Mouse (Mus musculus) kidney, adult 11 months (tissue): ENCODE results near the gene 2310030G06Rik.

ENCODE experiments used
- DNase-seq: peaks from one replicate; pipeline ENCODE4 v3.0.0; 2022

2310030G06Rik gene

GRCm38 (mm10) chr9:50740867-50741784 lies 5.2 kb downstream of the 2310030G06Rik start:
- DNase-seq = no peak

DNA sequence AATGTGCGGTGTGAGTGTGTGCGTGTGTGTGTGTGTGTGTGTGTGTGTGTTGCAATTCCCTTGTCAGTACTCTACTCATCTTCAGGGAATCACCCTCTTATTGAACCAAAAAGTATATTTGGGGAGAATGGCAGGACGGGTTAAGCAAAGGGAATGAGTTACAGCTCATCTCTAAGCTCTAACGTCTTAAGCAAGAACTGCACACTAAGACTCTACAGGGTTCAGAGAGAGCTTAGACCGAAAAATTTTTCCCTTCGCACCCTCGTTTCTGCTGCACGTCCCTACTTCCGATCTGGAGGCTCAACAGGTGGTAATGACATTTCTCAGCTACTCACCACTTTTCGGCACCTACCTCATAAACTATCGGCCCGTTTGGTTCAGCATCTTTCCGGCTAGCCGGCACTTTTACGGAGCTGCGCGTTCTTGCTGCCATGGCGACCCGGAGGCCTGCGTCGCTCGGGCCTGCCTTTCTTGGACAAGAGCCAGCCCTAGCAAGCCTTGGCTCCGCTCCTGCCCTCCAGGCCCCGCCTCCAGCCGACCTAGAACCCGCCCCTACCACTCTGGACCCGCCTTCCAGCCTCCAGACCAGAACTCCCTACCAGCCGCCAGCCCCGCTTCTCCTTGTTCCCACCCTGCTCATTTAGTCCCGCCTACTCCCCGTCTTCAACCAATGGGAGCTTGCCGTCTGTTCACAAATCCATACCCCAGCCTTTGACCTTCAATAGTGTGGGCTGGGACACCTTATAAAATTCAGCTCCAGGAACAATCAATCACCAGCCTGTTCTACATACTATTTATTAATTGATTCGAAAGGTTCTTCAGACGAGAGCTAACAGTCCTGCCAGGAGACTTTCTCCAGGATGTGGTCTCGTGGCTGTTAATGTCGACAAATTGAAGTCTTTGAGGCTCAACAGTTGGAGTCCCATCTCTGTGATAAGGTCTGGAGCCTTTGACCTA lies 7.1 kb downstream of the 2310030G06Rik start, which contains the start of gene Dixdc1:
Gene Dixdc1, minus strand, starts transcription at position 604 of the 957 bp plus-strand sequence.
- DNase-seq = peak; percentile 95

- no peak for DNase-seq
Measured at GRCm38 (mm10) chr9:50734989-50735388, 11.3 kb downstream of the 2310030G06Rik start.

DNA sequence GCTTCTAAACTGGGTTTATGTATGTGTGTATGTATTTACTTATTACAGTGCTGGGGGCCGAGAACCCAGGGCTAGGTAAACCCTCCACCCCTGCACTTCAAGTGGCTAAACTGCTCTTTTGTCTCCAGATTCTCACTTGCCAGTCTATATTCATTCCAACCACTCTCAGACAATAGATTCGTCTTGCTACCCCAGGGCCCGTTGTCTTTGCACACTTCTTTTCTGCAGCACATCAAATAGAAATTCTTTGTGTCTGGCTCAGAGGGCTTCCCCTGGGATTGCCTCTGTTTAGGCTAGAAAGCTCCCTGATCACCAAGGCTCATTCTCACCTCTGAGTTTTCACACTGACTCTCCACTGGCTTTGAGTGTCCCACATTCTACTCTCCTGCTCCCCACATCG lies 13.8 kb downstream of the 2310030G06Rik start:
- no peak for DNase-seq

DNA sequence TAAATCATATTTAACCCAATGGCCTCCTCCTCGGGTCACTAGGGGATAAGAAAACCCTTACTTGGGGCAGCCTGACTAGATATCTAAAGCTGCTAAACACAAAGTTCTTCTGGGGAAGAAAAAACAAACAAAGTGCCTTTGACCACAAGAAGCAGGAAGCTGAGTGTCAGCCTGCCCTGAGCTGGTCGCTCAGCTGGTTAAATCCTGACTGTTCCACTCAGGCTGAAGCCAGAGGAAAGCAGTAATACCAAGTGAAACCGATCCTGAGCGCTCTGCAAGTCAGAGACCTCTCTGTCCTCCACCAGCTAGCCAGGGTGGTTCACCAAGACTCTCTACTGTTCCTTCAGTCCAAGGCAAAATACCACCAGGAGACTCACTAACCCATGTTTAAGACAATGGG lies 16.7 kb downstream of the 2310030G06Rik start:
- peak; percentile 38 for DNase-seq

- peak; percentile 59 for DNase-seq
Measured at GRCm38 (mm10) chr9:50727925-50728651, 18.2 kb downstream of the 2310030G06Rik start.

GRCm38 (mm10) chr9:50727171-50727924 lies 19.0 kb downstream of the 2310030G06Rik start:
- no peak for DNase-seq

- peak; percentile 27 for DNase-seq
Measured at GRCm38 (mm10) chr9:50725921-50726590, 20.3 kb downstream of the 2310030G06Rik start.

- no peak for DNase-seq
Measured at GRCm38 (mm10) chr9:50724661-50725330, 21.5 kb downstream of the 2310030G06Rik start.

- no peak for DNase-seq
Measured at GRCm38 (mm10) chr9:50724147-50724546, 22.2 kb downstream of the 2310030G06Rik start.

- DNase-seq = peak; percentile 33
Measured at GRCm38 (mm10) chr9:50723406-50723805, 22.9 kb downstream of the 2310030G06Rik start.

DNA sequence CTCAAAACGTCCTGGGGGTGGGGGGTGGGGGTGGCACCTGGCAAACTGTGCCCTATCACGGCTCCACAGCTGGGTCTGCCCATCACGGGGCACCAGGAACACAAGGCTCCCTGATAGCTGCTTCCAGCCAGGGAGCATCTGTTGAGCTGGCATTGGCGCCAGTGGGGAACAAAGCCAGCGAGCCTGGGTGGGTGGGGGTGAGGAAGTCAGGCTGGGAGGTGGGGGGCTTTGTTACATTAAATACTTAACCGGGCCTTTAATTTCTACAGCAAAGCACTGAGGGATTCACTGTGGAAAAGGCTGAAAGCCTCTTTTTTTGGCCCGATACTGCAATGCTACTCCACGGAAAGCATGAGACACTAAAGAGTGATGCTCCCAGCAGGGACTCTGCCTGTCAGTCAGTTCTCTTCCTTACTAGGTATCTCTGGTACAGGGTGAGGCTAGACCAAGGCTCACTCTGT lies 23.9 kb downstream of the 2310030G06Rik start:
- no peak for DNase-seq

- DNase-seq = no peak
Measured at GRCm38 (mm10) chr9:50721061-50721460, 25.3 kb downstream of the 2310030G06Rik start.

DNA sequence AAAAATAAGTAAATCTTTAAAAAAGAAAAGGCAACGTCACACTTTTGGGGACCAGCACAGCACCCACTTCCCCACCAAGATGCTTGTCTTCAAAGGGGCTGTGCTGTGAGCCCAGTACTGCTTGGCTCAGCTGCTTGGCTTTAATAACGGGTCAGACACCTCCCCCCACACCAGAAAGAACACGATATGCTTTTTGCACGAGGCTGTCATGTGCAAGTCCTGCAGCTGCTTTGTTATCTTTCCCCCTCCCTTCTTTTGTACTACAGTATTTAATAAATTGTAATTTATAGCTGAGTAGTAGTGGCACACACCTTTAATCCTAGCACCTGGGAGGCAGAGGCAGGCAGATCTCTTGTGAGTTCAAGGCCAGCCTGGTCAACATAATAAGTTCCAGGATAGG lies 27.5 kb downstream of the 2310030G06Rik start:
- no peak for DNase-seq

- no peak for DNase-seq
Measured at GRCm38 (mm10) chr9:50714188-50714587, 32.1 kb downstream of the 2310030G06Rik start.

DNA sequence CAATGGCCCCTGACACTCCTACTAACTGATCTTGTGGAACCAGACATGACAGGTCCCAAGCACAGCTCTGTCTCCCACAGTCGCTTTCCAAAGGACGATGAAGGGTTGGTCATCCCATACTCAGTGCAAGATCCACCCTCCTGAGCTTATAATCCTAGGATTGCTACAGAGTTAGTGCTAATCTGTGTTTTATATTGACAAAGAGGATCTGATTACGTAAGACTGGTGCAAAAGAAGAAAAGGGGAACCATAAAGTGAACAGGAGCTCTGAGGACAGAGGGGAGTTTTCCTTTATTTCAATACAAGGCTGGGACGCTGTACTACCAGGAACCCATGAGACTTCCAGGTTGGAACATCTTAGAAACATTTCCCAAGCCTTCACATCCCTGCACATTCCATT lies 35.0 kb downstream of the 2310030G06Rik start:
- no peak for DNase-seq

DNA sequence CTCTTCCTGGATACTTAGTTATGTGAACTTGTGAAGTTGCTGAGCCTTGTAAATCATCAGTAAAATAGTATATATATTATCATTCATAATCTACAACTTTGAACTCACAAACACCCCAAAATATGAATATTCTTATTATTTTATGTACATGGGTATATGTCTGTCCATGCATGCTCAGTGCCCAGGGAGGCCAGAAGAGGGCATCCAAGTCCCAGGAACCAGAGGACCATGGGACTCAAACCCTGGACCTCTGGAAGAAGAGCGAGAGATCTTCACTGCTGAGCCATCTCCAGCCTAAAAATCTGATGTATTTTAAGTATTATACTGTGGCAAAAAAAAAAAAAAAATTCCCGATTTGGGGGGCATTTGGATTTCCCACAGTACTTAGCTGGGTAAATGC lies 37.2 kb downstream of the 2310030G06Rik start:
- DNase-seq = no peak

DNA sequence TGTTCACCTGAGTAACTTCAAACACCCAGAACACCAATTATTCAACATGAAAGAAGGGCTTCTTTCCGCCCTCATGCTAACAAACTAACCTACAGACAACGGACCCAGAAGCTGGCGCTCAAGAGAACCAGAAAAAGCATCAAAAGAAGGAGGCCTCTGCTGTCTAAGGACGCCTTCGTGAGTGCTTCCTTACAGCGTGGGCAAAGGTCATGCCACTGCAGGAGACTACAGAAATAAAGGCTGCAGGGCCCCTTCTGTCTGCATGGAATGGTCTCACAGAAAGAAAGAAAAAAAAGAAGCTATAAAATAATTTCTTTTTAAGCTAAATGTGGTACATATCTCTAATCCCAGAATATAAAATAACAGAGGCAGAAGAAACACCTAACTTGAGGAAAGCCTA lies 41.4 kb downstream of the 2310030G06Rik start:
- DNase-seq = no peak

- peak; percentile 34 for DNase-seq
Measured at GRCm38 (mm10) chr9:50700921-50701691, 45.2 kb downstream of the 2310030G06Rik start.
